Mouse (Mus musculus): ENCODE data around the gene Galm.
A peak's percentile ranks its signal among the peaks of the same experiment; 100 is the strongest.

Galm gene

GRCm38 (mm10) chr17:80128476-80128990 is 1.3 kb downstream of the Galm start:
- DNase-seq (ENCODE audit: low read depth), result no peak

GRCm38 (mm10) chr17:80129387-80129786 is 2.1 kb downstream of the Galm start:
- no peak for DNase-seq (ENCODE audit: low read depth)

- DNase-seq (ENCODE audit: low read depth), result no peak
Measured at GRCm38 (mm10) chr17:80130718-80131430, 3.6 kb downstream of the Galm start.

- no peak for DNase-seq (ENCODE audit: low read depth)
Measured at GRCm38 (mm10) chr17:80131431-80131766, 4.1 kb downstream of the Galm start.

GRCm38 (mm10) chr17:80131838-80132237 is 4.6 kb downstream of the Galm start:
- DNase-seq (ENCODE audit: low read depth), result no peak

GRCm38 (mm10) chr17:80132502-80132901 is 5.2 kb downstream of the Galm start:
- DNase-seq (ENCODE audit: low read depth), result no peak

GRCm38 (mm10) chr17:80138434-80139162 is 11.3 kb downstream of the Galm start:
- DNase-seq (ENCODE audit: low read depth), result no peak

GRCm38 (mm10) chr17:80139753-80140444 is 12.6 kb downstream of the Galm start:
- no peak for DNase-seq (ENCODE audit: low read depth)

GRCm38 (mm10) chr17:80143478-80144232 is 16.4 kb downstream of the Galm start:
- DNase-seq (ENCODE audit: low read depth), result no peak

- DNase-seq (ENCODE audit: low read depth), result no peak
Measured at GRCm38 (mm10) chr17:80145210-80145609, 17.9 kb downstream of the Galm start.

- no peak for DNase-seq (ENCODE audit: low read depth)
Measured at GRCm38 (mm10) chr17:80145771-80146170, 18.5 kb downstream of the Galm start.

GRCm38 (mm10) chr17:80148053-80148994 is 21.1 kb downstream of the Galm start:
- no peak for DNase-seq (ENCODE audit: low read depth)

GRCm38 (mm10) chr17:80148995-80149388 is 21.7 kb downstream of the Galm start:
- DNase-seq (ENCODE audit: low read depth), result no peak

- no peak for DNase-seq (ENCODE audit: low read depth)
Measured at GRCm38 (mm10) chr17:80151353-80151752, 24.1 kb downstream of the Galm start.

GRCm38 (mm10) chr17:80152767-80153630 is 25.7 kb downstream of the Galm start:
- DNase-seq (ENCODE audit: low read depth), result no peak

GRCm38 (mm10) chr17:80153631-80154030 is 26.4 kb downstream of the Galm start:
- DNase-seq (ENCODE audit: low read depth), result no peak

GRCm38 (mm10) chr17:80156905-80157304 is 29.6 kb downstream of the Galm start:
- no peak for DNase-seq (ENCODE audit: low read depth)

GRCm38 (mm10) chr17:80157489-80157888 is 30.2 kb downstream of the Galm start:
- DNase-seq (ENCODE audit: low read depth), result no peak

GRCm38 (mm10) chr17:80160454-80160853 is 33.2 kb downstream of the Galm start:
- DNase-seq (ENCODE audit: low read depth), result peak; percentile 92

GRCm38 (mm10) chr17:80163991-80164390 is 36.7 kb downstream of the Galm start:
- DNase-seq (ENCODE audit: low read depth), result no peak
